Mouse (Mus musculus) small intestine, adult 2 months (tissue): ENCODE measurements around the gene 4921524J17Rik.
A peak's percentile ranks its signal among the peaks of the same experiment; 100 is the strongest.

ENCODE experiments used
- CTCF ChIP-seq: fragments of 200-500 bp; IDR thresholded peaks from 2 replicates; pipeline ENCODE4 v1.5.1; 2012; ENCODE audit warnings: low read depth, mild to moderate bottlenecking, control low read depth, inconsistent platforms, low read length, moderate library complexity, mixed read lengths; ENCODE audit not compliant: insufficient replicate concordance, insufficient read length; ENCODE audit errors: extremely low read depth
- POLR2A ChIP-seq: fragments of 200-500 bp; IDR thresholded peaks from 2 replicates; pipeline ENCODE4 v1.6.1; 2012; ENCODE audit warnings: low read depth, mild to moderate bottlenecking, control low read depth, inconsistent platforms, low read length, moderate library complexity

GRCm38 (mm10) chr8:85408053-85408505, 24.6 kb downstream of the 4921524J17Rik start:
- no peak for TF ChIP-seq POLR2A
- peak; percentile 27; the same call in 1 of the 2 replicates for TF ChIP-seq CTCF
